Mouse (Mus musculus): ENCODE results near the gene Vps25. TPM values are rescaled to one million over a fixed set of nuclear protein-coding genes. Genes with fewer than 3 reads are reported as not detected.

Vps25 gene
- polyA plus RNA-seq, 1 experiment from 2014 or later: 98.8 TPM

DNA sequence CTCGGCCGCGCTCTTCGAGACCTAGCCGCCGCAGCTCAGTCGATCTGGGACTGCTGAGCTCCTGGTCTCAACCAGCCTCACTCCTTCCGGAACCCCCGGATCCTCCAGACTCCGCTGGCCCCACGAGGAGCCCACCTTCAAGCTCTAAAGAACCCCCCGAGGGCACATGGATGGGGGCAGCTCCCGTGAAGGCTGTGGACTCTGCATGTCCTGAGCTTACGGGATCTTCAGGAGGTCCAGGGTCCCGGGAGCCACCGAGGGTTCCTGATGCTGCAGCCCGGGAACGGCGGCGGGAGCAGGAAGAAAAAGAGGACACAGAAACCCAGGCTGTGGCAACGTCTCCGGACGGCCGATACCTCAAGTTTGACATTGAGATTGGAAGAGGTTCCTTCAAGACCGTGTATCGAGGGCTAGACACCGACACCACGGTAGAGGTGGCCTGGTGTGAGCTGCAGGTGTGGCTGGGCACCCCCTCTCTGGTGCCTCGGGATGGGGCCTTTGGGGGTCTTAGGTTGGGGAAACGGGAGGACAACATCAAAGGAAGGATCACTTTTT, 7.4 kb downstream of the Vps25 start:
- peaks cover 77% of the 10 kb centered on the region for H3K4me1 ChIP-seq (replicated peaks)
- H3K27me3 ChIP-seq (replicated peaks): peaks cover 30% of the 10 kb centered on the region
- peak overlapping the region; percentile 89 for H3K9ac ChIP-seq
- WGBS: under 1% methylated on average over 30 of the region's 30 CpGs
- H3K9me3 ChIP-seq (replicated peaks): no peaks in the 10 kb centered on the region
- no peak for ATAC-seq (ENCODE audit: insufficient number of reproducible peaks, low FRiP score)
- peak overlapping the region; percentile 88 for H3K27ac ChIP-seq (ENCODE audit: poor library complexity, severe bottlenecking)
- peaks cover 17% of the 10 kb centered on the region for H3K36me3 ChIP-seq
- peak overlapping the region; percentile 87 for H3K4me2 ChIP-seq
- H3K4me3 ChIP-seq: peak overlapping the region; percentile 64

DNA sequence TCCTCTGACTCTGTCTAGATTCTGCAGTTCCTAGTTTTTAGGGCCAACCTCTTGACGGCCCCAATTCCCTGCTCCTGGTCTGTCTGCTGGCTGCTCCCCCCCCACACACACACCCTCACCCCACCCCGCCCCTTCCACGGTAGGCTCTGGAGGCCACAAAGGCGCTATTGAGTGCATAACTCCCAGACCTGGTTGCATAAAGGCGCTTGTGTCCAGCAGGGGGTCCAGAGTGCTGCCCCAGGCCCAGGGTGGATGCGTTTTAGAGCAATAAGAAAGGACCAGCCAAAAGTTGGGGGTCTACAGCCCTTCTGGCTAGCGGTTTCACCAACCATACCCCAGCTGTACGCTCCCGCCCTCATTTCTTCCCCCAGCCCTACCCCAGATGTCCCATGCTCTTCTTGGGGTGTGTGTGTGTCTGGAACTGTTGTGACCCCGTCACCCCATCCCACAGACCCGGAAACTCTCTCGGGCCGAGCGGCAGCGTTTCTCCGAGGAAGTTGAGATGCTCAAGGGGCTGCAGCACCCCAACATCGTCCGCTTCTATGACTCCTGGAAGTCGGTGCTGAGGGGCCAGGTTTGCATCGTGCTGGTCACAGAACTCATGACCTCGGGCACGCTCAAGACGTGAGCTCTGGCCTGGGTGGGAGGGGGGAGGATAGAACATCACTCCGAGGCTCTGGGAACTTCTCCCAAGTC, 8.9 kb downstream of the Vps25 start:
- Histone ChIP-seq H3K27me3 (replicated peaks) (peaks cover 38% of the 10 kb centered on the region), H3K4me1 (replicated peaks) (peaks cover 69% of the 10 kb centered on the region), H3K4me2 (peak overlapping the region; percentile 87), H3K36me3 (peaks cover 8% of the 10 kb centered on the region), H3K9ac (peak overlapping the region; percentile 89), H3K27ac (ENCODE audit: poor library complexity, severe bottlenecking) (no peak overlapping the region), H3K9me3 (replicated peaks) (no peaks in the 10 kb centered on the region), H3K4me3 (peak overlapping the region; percentile 64)
- ATAC-seq (ENCODE audit: insufficient number of reproducible peaks, low FRiP score): no peak
- 4% methylated on average over 24 of the region's 24 CpGs for WGBS

DNA sequence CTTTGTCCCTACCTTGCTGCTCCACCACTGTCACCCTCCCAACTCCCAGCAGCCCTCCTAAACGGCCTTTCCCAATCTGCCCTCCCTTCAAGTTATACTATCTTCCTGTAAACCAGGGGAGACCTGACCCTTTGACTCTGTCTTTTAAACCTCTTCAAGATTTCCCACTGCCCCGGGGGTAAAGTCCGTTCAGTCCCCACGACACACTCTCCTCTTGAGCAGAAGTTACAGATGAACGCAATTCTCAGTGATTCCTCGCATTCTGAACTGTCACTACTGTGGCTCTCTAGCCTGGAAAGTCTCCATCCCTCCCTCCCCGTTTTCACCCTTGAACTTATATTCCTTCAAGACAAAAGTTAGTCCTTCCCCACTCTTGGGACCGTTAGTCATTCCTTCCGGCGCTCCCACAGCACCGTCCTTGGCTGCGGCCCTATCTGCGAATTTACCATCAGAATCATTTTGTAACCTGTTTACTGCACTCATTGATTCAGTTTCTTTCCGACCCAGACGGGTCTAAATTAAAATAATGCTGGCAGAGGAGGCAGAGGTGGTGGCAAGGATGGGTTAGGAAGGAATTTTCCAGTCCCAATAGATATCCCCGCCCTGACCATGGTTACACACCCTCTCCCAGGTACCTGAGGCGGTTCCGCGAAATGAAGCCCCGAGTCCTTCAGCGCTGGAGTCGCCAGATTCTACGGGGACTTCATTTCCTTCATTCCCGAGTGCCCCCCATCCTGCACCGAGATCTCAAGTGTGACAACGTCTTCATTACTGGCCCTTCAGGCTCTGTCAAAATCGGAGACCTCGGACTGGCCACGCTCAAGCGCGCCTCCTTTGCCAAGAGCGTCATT, 9.9 kb downstream of the Vps25 start:
- Histone ChIP-seq H3K27me3 (replicated peaks) (peaks cover 42% of the 10 kb centered on the region), H3K4me1 (replicated peaks) (peaks cover 62% of the 10 kb centered on the region), H3K36me3 (peaks cover 2% of the 10 kb centered on the region; the same call in 1 of the 2 replicates), H3K4me3 (peak overlapping the region; percentile 64), H3K27ac (ENCODE audit: poor library complexity, severe bottlenecking) (no peak overlapping the region), H3K9ac (peak overlapping the region; percentile 42; the same call in 1 of the 2 replicates), H3K4me2 (peak overlapping the region; percentile 87), H3K9me3 (replicated peaks) (no peaks in the 10 kb centered on the region)
- ATAC-seq (ENCODE audit: insufficient number of reproducible peaks, low FRiP score): no peak
- WGBS: 12% methylated on average over 32 of the region's 32 CpGs

DNA sequence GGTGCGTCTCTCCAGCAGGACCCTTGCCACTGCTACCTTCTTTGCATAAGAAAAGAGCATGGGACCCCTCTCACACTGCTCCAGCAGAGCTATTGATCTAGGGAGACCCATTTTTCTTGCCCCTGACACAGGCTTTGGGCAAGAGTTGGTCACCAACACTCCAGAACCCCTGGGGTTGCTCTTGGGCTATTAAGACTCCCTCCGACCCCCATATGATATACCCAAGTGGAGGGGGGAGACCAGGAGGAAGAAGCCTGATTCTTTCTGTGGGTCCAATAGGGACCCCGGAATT, 10.4 kb downstream of the Vps25 start:
- H3K4me3 ChIP-seq: peak overlapping the region; percentile 64; the same call in 1 of the 2 replicates
- no peak for ATAC-seq (ENCODE audit: insufficient number of reproducible peaks, low FRiP score)
- no peaks in the 10 kb centered on the region for H3K9me3 ChIP-seq (replicated peaks)
- H3K36me3 ChIP-seq: peaks cover 6% of the 10 kb centered on the region; the same call in 1 of the 2 replicates
- 0 out of 2 replicates have a peak overlapping the region, but pooled peaks have one; percentile 8 for H3K9ac ChIP-seq
- H3K4me1 ChIP-seq (replicated peaks): peaks cover 58% of the 10 kb centered on the region
- peaks cover 46% of the 10 kb centered on the region for H3K27me3 ChIP-seq (replicated peaks)
- peak overlapping the region; percentile 87 for H3K4me2 ChIP-seq
- H3K27ac ChIP-seq (ENCODE audit: poor library complexity, severe bottlenecking): no peak overlapping the region
- WGBS: 40% methylated on average over 3 of the region's 3 CpGs

DNA sequence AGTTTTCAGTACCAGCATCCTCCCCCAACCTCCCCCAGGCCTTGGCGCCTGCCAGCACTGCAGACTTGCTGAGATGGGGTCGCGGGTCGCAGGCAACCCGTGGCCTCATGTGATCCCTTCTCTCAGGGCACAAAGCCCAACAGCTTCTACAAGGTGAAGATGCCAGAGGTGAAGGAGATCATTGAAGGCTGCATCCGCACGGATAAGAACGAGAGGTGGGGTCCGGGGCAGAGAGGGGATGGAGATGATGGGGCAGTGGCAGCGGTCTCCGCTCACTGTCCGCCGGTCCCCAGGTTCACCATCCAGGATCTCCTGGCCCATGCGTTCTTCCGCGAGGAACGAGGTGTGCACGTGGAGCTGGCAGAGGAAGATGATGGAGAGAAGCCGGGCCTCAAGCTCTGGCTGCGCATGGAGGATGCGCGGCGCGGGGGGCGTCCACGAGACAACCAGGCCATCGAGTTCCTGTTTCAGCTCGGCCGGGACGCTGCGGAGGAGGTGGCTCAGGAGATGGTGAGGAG, 11.5 kb downstream of the Vps25 start:
- peak overlapping the region; percentile 64 for H3K4me2 ChIP-seq
- H3K36me3 ChIP-seq: peaks cover 6% of the 10 kb centered on the region; the same call in 1 of the 2 replicates
- no peaks in the 10 kb centered on the region for H3K9me3 ChIP-seq (replicated peaks)
- H3K4me1 ChIP-seq (replicated peaks): peaks cover 58% of the 10 kb centered on the region
- no peak for ATAC-seq (ENCODE audit: insufficient number of reproducible peaks, low FRiP score)
- peak overlapping the region; percentile 38 for H3K9ac ChIP-seq
- 12% methylated on average over 31 of the region's 31 CpGs for WGBS
- H3K27ac ChIP-seq (ENCODE audit: poor library complexity, severe bottlenecking): no peak overlapping the region
- peak overlapping the region; percentile 35 for H3K4me3 ChIP-seq
- H3K27me3 ChIP-seq (replicated peaks): peaks cover 46% of the 10 kb centered on the region

DNA sequence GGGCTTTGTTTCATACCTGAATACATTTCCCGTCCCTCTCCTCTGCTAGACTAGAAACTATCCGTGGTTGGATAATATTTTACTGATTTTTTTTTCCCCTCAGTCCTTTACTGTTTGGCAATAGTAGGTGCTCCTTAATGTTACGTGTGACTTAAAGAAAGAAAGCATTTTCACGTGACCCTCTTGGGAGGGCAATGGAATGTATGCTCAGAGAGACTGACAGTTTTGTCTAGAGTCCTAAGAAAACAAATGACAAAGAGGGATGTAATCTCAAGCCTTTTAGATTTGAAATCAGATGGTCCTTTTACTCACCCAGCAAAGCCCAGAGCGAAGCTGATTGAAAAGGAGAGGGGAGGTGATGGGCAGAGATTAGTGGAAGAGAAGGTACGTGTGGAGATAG, 12.4 kb downstream of the Vps25 start:
- Histone ChIP-seq H3K9me3 (replicated peaks) (no peaks in the 10 kb centered on the region), H3K36me3 (peaks cover 6% of the 10 kb centered on the region; the same call in 1 of the 2 replicates), H3K4me3 (no peak overlapping the region), H3K4me2 (0 out of 2 replicates have a peak overlapping the region, but pooled peaks have one; percentile 64), H3K27ac (ENCODE audit: poor library complexity, severe bottlenecking) (no peak overlapping the region), H3K9ac (no peak overlapping the region), H3K4me1 (replicated peaks) (peaks cover 53% of the 10 kb centered on the region), H3K27me3 (replicated peaks) (peaks cover 46% of the 10 kb centered on the region)
- ATAC-seq (ENCODE audit: insufficient number of reproducible peaks, low FRiP score): no peak
- WGBS: 39% methylated on average over 6 of the region's 6 CpGs

DNA sequence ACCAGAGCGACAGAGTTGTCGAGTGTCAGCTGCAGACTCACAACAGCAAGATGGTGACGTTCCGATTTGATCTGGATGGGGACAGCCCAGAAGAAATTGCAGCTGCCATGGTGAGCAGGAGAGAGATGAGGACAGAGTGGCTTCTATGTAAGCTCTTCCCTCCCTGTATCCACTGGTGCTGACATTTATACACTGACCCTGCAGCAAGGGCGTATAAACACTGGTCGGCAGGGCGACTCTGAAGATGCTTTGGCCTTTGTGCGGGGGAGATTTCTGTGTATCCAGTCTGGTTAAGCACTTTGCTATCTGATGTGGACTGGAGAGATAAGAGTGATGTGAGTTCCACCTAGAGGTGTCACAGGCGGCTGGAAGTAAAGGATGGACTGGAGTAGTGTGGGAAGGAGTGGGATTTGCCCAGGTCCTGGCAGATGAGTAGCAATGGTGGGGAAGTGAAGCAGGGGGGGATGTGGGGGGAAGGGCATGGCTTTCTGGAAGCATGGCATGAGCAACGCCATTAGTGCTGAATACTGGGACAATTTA, 16.1 kb downstream of the Vps25 start:
- H3K27me3 ChIP-seq (replicated peaks): peaks cover 22% of the 10 kb centered on the region
- 17% methylated on average over 10 of the region's 10 CpGs for WGBS
- H3K4me2 ChIP-seq: peak overlapping the region; percentile 38
- H3K4me3 ChIP-seq: no peak overlapping the region
- ATAC-seq (ENCODE audit: insufficient number of reproducible peaks, low FRiP score): no peak
- H3K27ac ChIP-seq (ENCODE audit: poor library complexity, severe bottlenecking): no peak overlapping the region
- H3K9ac ChIP-seq: no peak overlapping the region; the same call in 1 of the 2 replicates
- no peaks in the 10 kb centered on the region for H3K9me3 ChIP-seq (replicated peaks)
- peaks cover 20% of the 10 kb centered on the region for H3K4me1 ChIP-seq (replicated peaks)
- peaks cover 6% of the 10 kb centered on the region; the same call in 1 of the 2 replicates for H3K36me3 ChIP-seq

DNA sequence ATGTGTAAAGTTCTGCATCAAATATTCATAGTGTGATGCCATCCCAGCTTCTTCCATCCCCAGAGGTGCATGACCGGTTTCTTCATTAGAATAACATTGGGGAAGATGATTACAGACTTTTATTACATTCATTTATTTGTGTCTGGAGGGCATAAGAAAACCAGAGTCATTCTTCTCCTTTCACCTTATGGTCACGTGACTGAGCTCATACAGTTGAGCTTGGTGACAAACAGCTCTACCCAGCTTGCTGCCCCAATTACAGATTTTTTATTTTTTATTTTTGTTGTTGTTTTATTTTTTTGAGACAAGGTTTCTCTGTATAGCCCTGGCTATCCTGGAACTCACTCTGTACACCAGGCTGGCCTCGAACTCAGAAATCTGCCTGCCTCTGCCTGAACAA, 18.9 kb downstream of the Vps25 start:
- Histone ChIP-seq H3K36me3 (peaks cover 19% of the 10 kb centered on the region), H3K27me3 (replicated peaks) (peaks cover 7% of the 10 kb centered on the region; the same call in 1 of the 2 replicates), H3K27ac (ENCODE audit: poor library complexity, severe bottlenecking) (no peak overlapping the region), H3K4me2 (no peak overlapping the region), H3K4me3 (no peak overlapping the region), H3K4me1 (replicated peaks) (peaks cover 28% of the 10 kb centered on the region), H3K9me3 (replicated peaks) (no peaks in the 10 kb centered on the region), H3K9ac (no peak overlapping the region)
- WGBS: 89% methylated on average over 3 of the region's 3 CpGs
- ATAC-seq (ENCODE audit: insufficient number of reproducible peaks, low FRiP score): no peak

DNA sequence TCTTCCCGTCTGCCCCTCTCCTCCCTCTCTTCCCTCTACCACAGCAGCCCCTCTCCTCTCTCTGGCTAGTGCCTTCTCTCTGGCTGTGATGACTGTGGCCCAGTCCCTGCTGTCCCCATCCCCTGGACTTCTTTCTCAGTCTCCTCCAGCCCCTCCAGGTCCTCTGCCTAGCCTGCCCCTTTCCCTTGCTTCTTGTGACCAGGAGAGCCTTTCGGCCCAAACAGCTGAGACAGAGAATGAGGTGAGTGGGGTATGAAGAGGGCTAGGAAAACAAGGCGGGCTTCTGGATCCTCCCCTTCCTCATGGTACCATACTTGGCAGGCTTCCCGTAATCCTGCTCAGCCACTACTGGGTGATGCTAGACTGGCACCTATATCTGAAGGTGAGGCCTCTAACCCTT, 21.8 kb downstream of the Vps25 start:
- Histone ChIP-seq H3K27me3 (replicated peaks) (0 out of 2 replicates have a peak, but pooled peaks cover 7% of the 10 kb centered on the region), H3K4me1 (replicated peaks) (peaks cover 28% of the 10 kb centered on the region), H3K4me3 (no peak overlapping the region), H3K27ac (ENCODE audit: poor library complexity, severe bottlenecking) (no peak overlapping the region), H3K4me2 (no peak overlapping the region), H3K9me3 (replicated peaks) (no peaks in the 10 kb centered on the region), H3K9ac (no peak overlapping the region), H3K36me3 (peaks cover 14% of the 10 kb centered on the region)
- 73% methylated on average over 4 of the region's 4 CpGs for WGBS
- ATAC-seq (ENCODE audit: insufficient number of reproducible peaks, low FRiP score): no peak

DNA sequence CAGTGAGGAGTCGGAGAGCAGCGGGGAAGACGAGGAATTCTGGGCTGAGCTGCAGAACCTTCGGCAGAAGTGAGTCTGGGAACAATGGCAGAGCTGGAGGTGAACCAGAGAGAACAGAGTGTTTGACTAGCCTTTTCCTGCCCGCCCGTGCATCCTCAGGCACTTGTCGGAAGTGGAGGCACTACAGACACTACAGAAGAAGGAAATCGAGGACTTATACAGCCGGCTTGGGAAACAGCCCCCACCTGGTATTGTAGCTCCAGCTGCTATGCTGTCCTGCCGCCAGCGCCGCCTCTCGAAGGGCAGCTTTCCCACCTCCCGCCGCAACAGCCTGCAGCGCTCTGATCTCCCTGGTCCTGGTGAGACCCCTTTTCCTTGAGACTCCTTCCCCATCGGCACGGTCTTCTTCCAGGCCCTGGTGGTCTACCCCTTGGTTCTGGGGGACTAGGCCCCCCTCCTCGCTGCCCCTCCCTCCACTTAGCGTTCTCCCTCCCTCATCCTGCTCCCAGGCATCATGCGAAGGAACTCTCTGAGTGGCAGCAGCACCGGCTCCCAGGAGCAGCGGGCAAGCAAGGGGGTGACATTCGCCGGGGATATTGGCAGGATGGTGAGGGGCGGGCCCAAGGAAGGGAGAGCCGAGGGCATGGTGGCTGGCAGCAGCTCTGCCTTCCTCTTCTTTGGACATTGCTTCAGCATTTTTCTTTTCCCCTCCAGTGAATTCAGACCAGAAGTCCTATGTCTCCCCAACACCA, 23.0 kb downstream of the Vps25 start:
- H3K4me1 ChIP-seq (replicated peaks): peaks cover 28% of the 10 kb centered on the region
- H3K27me3 ChIP-seq (replicated peaks): 0 out of 2 replicates have a peak, but pooled peaks cover 9% of the 10 kb centered on the region
- H3K9ac ChIP-seq: 0 out of 2 replicates have a peak overlapping the region, but pooled peaks have one; percentile 43
- ATAC-seq (ENCODE audit: insufficient number of reproducible peaks, low FRiP score): no peak
- no peak overlapping the region for H3K27ac ChIP-seq (ENCODE audit: poor library complexity, severe bottlenecking)
- H3K9me3 ChIP-seq (replicated peaks): no peaks in the 10 kb centered on the region
- peak overlapping the region; percentile 10; the same call in 1 of the 2 replicates for H3K4me3 ChIP-seq
- H3K4me2 ChIP-seq: peak overlapping the region; percentile 87
- 29% methylated on average over 27 of the region's 27 CpGs for WGBS
- H3K36me3 ChIP-seq: peaks cover 14% of the 10 kb centered on the region

Data from heart, embryonic 12.5 days (tissue).